Mouse (Mus musculus) forebrain, embryonic 10.5 days (tissue): Measurements from ENCODE around the gene Pdcd1. TPM values are rescaled to one million over a fixed set of nuclear protein-coding genes. Genes with fewer than 3 reads are reported as not detected.
"Not testable (repeated sequence)": the region's sequence is repeated elsewhere in the genome, so short reads cannot be mapped to it uniquely, and the experiment has no call there.

ENCODE experiments used
- DNase-seq: peaks from one replicate; pipeline ENCODE4 v3.0.0-alpha.2; 2017; ENCODE audit warnings: low spot score; ENCODE audit errors: extremely low spot score
- H3K27ac ChIP-seq: fragments of 300-500 bp; sonication (generic); 2 replicates; pipeline ENCODE4 v1.5.1; 2016; ENCODE audit warnings: mild to moderate bottlenecking
- H3K27me3 ChIP-seq: fragments of 300-500 bp; sonication (generic); 2 replicates; pipeline ENCODE4 v1.6.1; 2016; ENCODE audit warnings: mild to moderate bottlenecking; ENCODE audit not compliant: poor library complexity, severe bottlenecking
- H3K36me3 ChIP-seq: fragments of 300-500 bp; sonication (generic); replicated peaks from 2 replicates; pipeline ENCODE4 v1.6.1; 2016; ENCODE audit warnings: mild to moderate bottlenecking, moderate library complexity
- H3K4me1 ChIP-seq: fragments of 300-500 bp; sonication (generic); 2 replicates; pipeline ENCODE4 v1.6.1; 2016
- H3K4me3 ChIP-seq: fragments of 300-500 bp; sonication (generic); 2 replicates; pipeline ENCODE4 v1.5.1; 2016; ENCODE audit warnings: mild to moderate bottlenecking, moderate library complexity
- H3K9me3 ChIP-seq: fragments of 300-500 bp; sonication (generic); 2 replicates; pipeline ENCODE4 v1.6.1; 2016; ENCODE audit warnings: mild to moderate bottlenecking, moderate library complexity
- WGBS: fragments of 180-500 bp; shearing (Covaris S2); methylation state at CpG from one replicate; pipeline ENCODE4 v1.1.7; 2016; 5-methylcytosine and 5-hydroxymethylcytosine counted together
- polyA plus RNA-seq: library from polyadenylated mRNA; unstranded; fragments of >200 nt; fragmentation: Nextera tagmentation; extraction: Ambion mirVana; gene quantifications from 2 replicates; pipeline ENCODE4 v1.2.1, GENCODE M21; 2016

The Pdcd1 gene
- polyA plus RNA-seq, 1 experiment from 2014 or later, result 0.11 TPM

GRCm38 (mm10) chr1:94008826-94009225 lies 43.5 kb downstream of the Pdcd1 start:
- H3K36me3 ChIP-seq, H3K27me3 ChIP-seq, H3K27ac ChIP-seq, H3K4me1 ChIP-seq, H3K4me3 ChIP-seq, H3K9me3 ChIP-seq, DNase-seq: not testable (repeated sequence)
- WGBS, result 89% methylated on average over 16 of the region's 19 CpGs

DNA sequence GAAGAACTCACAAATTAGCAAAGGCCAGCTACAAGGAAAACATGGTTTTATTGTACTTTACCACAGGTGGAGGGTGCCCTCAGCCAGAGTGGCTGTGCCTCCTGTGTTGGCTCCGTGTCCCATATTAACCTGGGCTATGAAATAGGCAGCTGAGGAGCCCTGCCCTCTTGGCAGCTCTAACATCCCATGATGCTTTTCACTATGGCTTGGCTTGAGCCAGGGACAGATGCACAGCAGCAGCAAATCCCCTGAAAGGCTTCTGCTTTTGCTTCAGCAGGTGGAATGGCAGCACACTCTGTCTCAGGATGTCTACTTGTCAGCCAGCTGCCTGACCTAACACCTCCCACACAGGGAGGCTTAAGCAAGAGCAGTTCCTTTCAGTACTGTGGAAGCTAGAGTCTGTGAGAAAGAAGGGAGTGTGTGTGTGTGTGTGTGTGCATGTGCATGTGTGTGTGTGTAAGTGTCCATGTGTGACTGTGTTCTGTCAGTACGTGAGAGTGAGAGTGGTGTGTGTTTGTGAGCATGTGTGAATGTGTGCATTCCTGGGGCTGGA lies 46.3 kb downstream of the Pdcd1 start:
- H3K27ac ChIP-seq, H3K27me3 ChIP-seq, H3K36me3 ChIP-seq, H3K4me1 ChIP-seq, H3K4me3 ChIP-seq, DNase-seq, H3K9me3 ChIP-seq: not testable (repeated sequence)
- WGBS, result 85% methylated on average over 2 of the region's 2 CpGs

GRCm38 (mm10) chr1:94001023-94001422 lies 51.3 kb downstream of the Pdcd1 start:
- DNase-seq, result no peak
- Histone ChIP-seq H3K27ac (no peak overlapping the region), H3K4me3 (no peak overlapping the region), H3K36me3 (no peaks in the 10 kb centered on the region), H3K4me1 (no peaks in the 10 kb centered on the region), H3K9me3 (no peaks in the 10 kb centered on the region), H3K27me3 (no peaks in the 10 kb centered on the region)
- 92% methylated on average over 2 of the region's 2 CpGs for WGBS

- not testable (repeated sequence) for H3K9me3 ChIP-seq, H3K27me3 ChIP-seq, H3K4me1 ChIP-seq, H3K4me3 ChIP-seq, H3K36me3 ChIP-seq, H3K27ac ChIP-seq, DNase-seq
- 89% methylated on average over 3 of the region's 3 CpGs for WGBS
Measured at GRCm38 (mm10) chr1:93991491-93991890, 60.9 kb downstream of the Pdcd1 start.

- not testable (repeated sequence) for H3K27me3 ChIP-seq, H3K4me3 ChIP-seq, H3K4me1 ChIP-seq, DNase-seq, H3K36me3 ChIP-seq, H3K27ac ChIP-seq, H3K9me3 ChIP-seq
- 78% methylated on average over 2 of the region's 2 CpGs for WGBS
Measured at GRCm38 (mm10) chr1:93991068-93991467, 61.3 kb downstream of the Pdcd1 start.

- H3K4me3 ChIP-seq, H3K27ac ChIP-seq, H3K36me3 ChIP-seq, H3K27me3 ChIP-seq, H3K9me3 ChIP-seq, DNase-seq, H3K4me1 ChIP-seq: not testable (repeated sequence)
- 85% methylated on average over 7 of the region's 8 CpGs for WGBS
Measured at GRCm38 (mm10) chr1:93990209-93990608, 62.1 kb downstream of the Pdcd1 start, which contains the start of gene Gal3st2c. TSS of gene Gal3st2c (plus strand) at chr1:93990509.

DNA sequence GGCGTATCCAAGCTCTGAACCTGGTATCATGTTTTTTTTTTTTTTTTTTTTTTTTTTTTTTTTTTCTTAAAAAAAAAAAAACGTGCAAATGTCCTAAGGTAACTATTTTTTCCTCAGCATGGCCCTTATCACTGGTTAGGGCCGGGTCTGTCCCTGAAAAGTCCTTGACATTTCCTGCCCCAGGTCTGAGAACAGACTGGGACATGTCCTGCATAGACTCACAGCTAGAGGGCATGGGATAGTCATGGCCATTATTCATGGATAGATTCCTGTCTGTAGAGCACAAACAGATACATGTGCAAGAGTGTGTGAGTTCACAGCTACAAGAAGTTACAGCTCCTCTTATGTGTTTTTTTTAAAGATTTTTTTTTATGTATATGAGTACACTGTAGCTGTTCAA lies 63.6 kb downstream of the Pdcd1 start:
- H3K4me1 ChIP-seq, result no peaks in the 10 kb centered on the region
- 79% methylated on average over 3 of the region's 3 CpGs for WGBS
- H3K36me3 ChIP-seq, result no peaks in the 10 kb centered on the region
- no peak for DNase-seq
- no peaks in the 10 kb centered on the region for H3K9me3 ChIP-seq
- no peak overlapping the region for H3K27ac ChIP-seq
- no peak overlapping the region for H3K4me3 ChIP-seq
- no peaks in the 10 kb centered on the region for H3K27me3 ChIP-seq

Other genes with a start within 250 kb of the Pdcd1 start
- 30.7 and 32.9 TPM in 2 replicates for gene Ing5, start 248.6 kb downstream of the Pdcd1 start, polyA plus RNA-seq
- 13.3 and 16.0 TPM in 2 replicates for gene D2hgdh, start 227.6 kb downstream of the Pdcd1 start, polyA plus RNA-seq
- not detected in 2 replicates for gene Gal3st2, start 191.2 kb downstream of the Pdcd1 start, polyA plus RNA-seq
- not detected in 2 replicates for gene Gal3st2b, start 134.2 kb downstream of the Pdcd1 start, polyA plus RNA-seq
- gene Gal3st2c, start 62.0 kb downstream of the Pdcd1 start, polyA plus RNA-seq, result not detected in 2 replicates
- not detected in 2 replicates for gene Neu4, start 32.1 kb downstream of the Pdcd1 start, polyA plus RNA-seq